Mouse (Mus musculus) adrenal gland, postnatal 14 days (tissue): Measurements from ENCODE around the gene Prr32. TPM values are rescaled to one million over a fixed set of nuclear protein-coding genes. Genes with fewer than 3 reads are reported as not detected.

Experiments used
- DNase-seq: peaks from one replicate; pipeline ENCODE4 v3.0.0; 2021; ENCODE audit warnings: mixed read lengths
- long read RNA-seq, 2 experiments: library from polyadenylated mRNA; stranded (forward); transcript quantifications; one replicate each; pipeline ENCODE4 v2.0.0; 2021
- total RNA-seq: library from RNA; stranded (reverse); gene quantifications from 2 replicates; pipeline ENCODE4 v1.2.3, GENCODE M21; 2021

The Prr32 gene
- total RNA-seq, result 0.45 TPM in 1 of 2 replicates, not detected in the other
- long read RNA-seq, experiment 1, result 0 reads
- long read RNA-seq, experiment 2, result 0 reads

- DNase-seq, result no peak
These were observed at the start of gene Prr32 for GRCm38 (mm10) chrX:45090604-45091003. TSS of gene Prr32 (plus strand) at chrX:45090904.
